Mouse (Mus musculus): ENCODE data around the gene Ppp3r1. TPM values are rescaled to one million over a fixed set of nuclear protein-coding genes. Genes with fewer than 3 reads are reported as not detected.
A peak's percentile ranks its signal among the peaks of the same experiment; 100 is the strongest.

Gene Ppp3r1
- total and polyA plus RNA-seq, 3 experiments: 31.8 to 128 (median 116) TPM

- peaks cover 2 to 46% of the 10 kb centered on the region in 2 experiments for H3K36me3 ChIP-seq (replicated peaks in 1 of 2; ENCODE audit: control insufficient read depth in 1 of 2, insufficient read depth in 1 of 2, low read length in 1 of 2)
- no peak overlapping the region for H3K4me2 ChIP-seq (ENCODE audit: insufficient read depth, low read depth, poor library complexity, severe bottlenecking)
- no peak overlapping the region for H3K27ac ChIP-seq (ENCODE audit: insufficient read depth, low read depth)
- H3K9ac ChIP-seq (ENCODE audit: insufficient read depth, low read depth): no peak overlapping the region
- dilution Hi-C loops (cut with MboI; ENCODE audit: extremely low pct_ligation_motif_present, extremely low pct_unique_long_range_greater_than_20kb, low sequenced_read_pairs): no loop called here
- in situ Hi-C loops (cut with MboI; ENCODE audit: low pct_ligation_motif_present, low pct_unique_long_range_greater_than_20kb, low sequenced_read_pairs): no loop called here
- H3K9me3 ChIP-seq (replicated peaks; ENCODE audit: low read length): no peaks in the 10 kb centered on the region
- H3K27me3 ChIP-seq (replicated peaks): no peaks in the 10 kb centered on the region
- DNase-seq (ENCODE audit: extremely low read depth): no peak
- H3K79me2 ChIP-seq (replicated peaks; ENCODE audit: control insufficient read depth, extremely low read depth, insufficient read depth, poor library complexity, severe bottlenecking): peaks cover 14% of the 10 kb centered on the region
- no peak overlapping the region for H3K4me3 ChIP-seq (replicated peaks in 1 of 3; ENCODE audit: low read depth in 2 of 3, low read length in 2 of 3, poor library complexity in 1 of 3)
- TF ChIP-seq NRF1 (IDR thresholded peaks at IDR 0.05; ENCODE audit: low read depth, low read length): no peak
- no peak for TF ChIP-seq USF2 (conservative IDR thresholded peaks at IDR 0.05; ENCODE audit: low read depth, low read length)
- no peak for TF ChIP-seq RCOR1 (conservative IDR thresholded peaks at IDR 0.05; ENCODE audit: low read depth, low read length)
- no peak for TF ChIP-seq ZC3H11A (IDR thresholded peaks at IDR 0.05; ENCODE audit: low read depth, low read length)
- no peak for TF ChIP-seq ZKSCAN1 (IDR thresholded peaks at IDR 0.05; ENCODE audit: borderline replicate concordance, low read depth, low read length)
- no peak for TF ChIP-seq UBTF (IDR thresholded peaks at IDR 0.05; ENCODE audit: low read depth, low read length)
- peaks cover 4 to 85% of the 10 kb centered on the region in 2 experiments; a peak in 3 of 4 replicates for H3K4me1 ChIP-seq (ENCODE audit: control insufficient read depth in 1 of 2, insufficient read depth in 2 of 2)
Observed at GRCm38 (mm10) chr11:17188786-17189185, 29.7 kb downstream of the Ppp3r1 start.

DNA sequence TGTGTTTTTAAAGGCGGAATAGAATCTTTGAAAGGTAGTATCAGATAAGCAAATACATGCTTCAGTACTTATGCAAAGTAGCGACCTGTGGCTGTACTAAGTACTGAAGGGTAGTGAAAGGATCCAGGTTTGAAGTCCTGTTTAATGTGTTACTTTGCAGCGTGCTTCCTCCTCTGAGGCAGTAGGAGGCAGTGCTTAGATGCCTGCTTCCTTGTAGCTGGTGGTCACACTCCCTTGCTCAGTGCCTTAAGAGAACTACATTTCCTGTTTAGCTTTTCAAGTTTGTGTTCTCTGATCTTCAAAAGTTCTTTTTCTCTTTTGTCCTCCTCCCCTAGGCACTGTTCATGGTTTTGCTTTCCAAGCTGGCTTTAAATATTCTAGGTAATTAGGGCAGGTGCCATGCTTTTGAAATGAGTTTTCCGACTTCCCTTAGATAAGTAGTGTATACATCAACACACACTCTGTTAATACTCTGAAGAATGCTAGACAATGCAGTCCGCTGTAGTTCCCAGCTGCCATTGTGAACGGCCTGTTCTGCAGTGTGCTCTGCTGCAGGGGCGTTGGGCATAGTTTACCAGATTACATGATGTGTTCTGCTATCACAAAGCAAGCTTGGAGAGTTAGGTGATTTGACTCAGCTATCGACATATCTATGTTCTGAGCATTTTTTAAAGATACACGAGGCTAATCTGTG is 33.2 kb downstream of the Ppp3r1 start:
- DNase-seq (ENCODE audit: extremely low read depth): peak; percentile 69

DNA sequence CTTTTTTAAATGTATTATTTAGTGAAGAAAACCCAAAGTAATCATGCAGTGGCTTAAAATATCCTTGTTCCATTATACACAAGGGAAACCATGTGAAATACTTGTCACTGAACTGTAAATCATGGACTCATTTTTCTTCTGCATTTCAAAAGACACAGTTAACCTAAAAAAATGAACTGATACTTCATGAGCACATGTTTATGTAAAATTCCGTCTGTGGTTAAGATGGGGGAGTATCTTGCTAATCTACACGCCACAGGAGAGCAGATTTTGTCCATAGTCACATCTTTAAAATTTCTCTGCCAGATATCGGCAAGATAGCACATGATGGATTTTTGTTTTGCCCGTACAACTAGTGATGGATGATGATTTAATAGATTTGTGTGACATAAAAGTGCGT is 40.1 kb downstream of the Ppp3r1 start:
- no peaks in the 10 kb centered on the region for H3K27me3 ChIP-seq (replicated peaks)
- in situ Hi-C loops (cut with MboI; ENCODE audit: low pct_ligation_motif_present, low pct_unique_long_range_greater_than_20kb, low sequenced_read_pairs): no loop called here
- no peaks in the 10 kb centered on the region for H3K9me3 ChIP-seq (replicated peaks; ENCODE audit: low read length)
- H3K9ac ChIP-seq (ENCODE audit: insufficient read depth, low read depth): no peak overlapping the region
- H3K4me2 ChIP-seq (ENCODE audit: insufficient read depth, low read depth, poor library complexity, severe bottlenecking): no peak overlapping the region
- no peak for TF ChIP-seq USF1 (IDR thresholded peaks at IDR 0.05; ENCODE audit: low read depth, low read length)
- TF ChIP-seq JUN (IDR thresholded peaks at IDR 0.05; ENCODE audit: insufficient read depth, low read depth, low read length): 0 out of 2 replicates have a peak, but pooled peaks have one; percentile 7
- peak; percentile 56 for TF ChIP-seq ETS1 (conservative IDR thresholded peaks at IDR 0.05; ENCODE audit: low read depth, low read length)
- TF ChIP-seq MEF2A (IDR thresholded peaks at IDR 0.05; ENCODE audit: borderline replicate concordance, low read depth, low read length): no peak
- no peak; the same call in 1 of the 2 replicates for TF ChIP-seq EP300 (IDR thresholded peaks at IDR 0.05; ENCODE audit: low read length)
- peak; percentile 81 for TF ChIP-seq MYC (IDR thresholded peaks at IDR 0.05; ENCODE audit: low read depth, low read length)
- TF ChIP-seq E2F4 (IDR thresholded peaks at IDR 0.05; ENCODE audit: insufficient replicate concordance, low read depth, low read length): no peak
- no peak for TF ChIP-seq NELFE (IDR thresholded peaks at IDR 0.05; ENCODE audit: low read depth, low read length)
- peak; percentile 59; the same call in 1 of the 2 replicates for TF ChIP-seq POLR2AphosphoS2 (IDR thresholded peaks at IDR 0.05; ENCODE audit: low read depth, low read length)
- peak; percentile 46; the same call in 1 of the 2 replicates for TF ChIP-seq JUND (conservative IDR thresholded peaks at IDR 0.05; ENCODE audit: low read depth, low read length)
- TF ChIP-seq BHLHE40 (IDR thresholded peaks at IDR 0.05; ENCODE audit: low read depth, low read length): peak; percentile 90
- no peaks in the 10 kb centered on the region for H3K79me2 ChIP-seq (replicated peaks; ENCODE audit: control insufficient read depth, extremely low read depth, insufficient read depth, poor library complexity, severe bottlenecking)
- no peak overlapping the region for H3K27ac ChIP-seq (ENCODE audit: insufficient read depth, low read depth)
- DNase-seq (ENCODE audit: extremely low read depth): peak; percentile 50
- H3K36me3 ChIP-seq (replicated peaks in 1 of 2; ENCODE audit: control insufficient read depth in 1 of 2, insufficient read depth in 1 of 2, low read length in 1 of 2): peaks cover 52 to 94% of the 10 kb centered on the region in 2 experiments
- dilution Hi-C loops (cut with MboI; ENCODE audit: extremely low pct_ligation_motif_present, extremely low pct_unique_long_range_greater_than_20kb, low sequenced_read_pairs): no loop called here
- H3K4me3 ChIP-seq (replicated peaks in 1 of 3; ENCODE audit: low read depth in 2 of 3, low read length in 2 of 3, poor library complexity in 1 of 3): no peak overlapping the region
- peaks cover 0 to 27% of the 10 kb centered on the region in 2 experiments; a peak in 2 of 4 replicates for H3K4me1 ChIP-seq (ENCODE audit: control insufficient read depth in 1 of 2, insufficient read depth in 2 of 2)

More for the DNA sequence above, 33.2 kb downstream of the Ppp3r1 start:
- in situ Hi-C loops (cut with MboI; ENCODE audit: low pct_ligation_motif_present, low pct_unique_long_range_greater_than_20kb, low sequenced_read_pairs) (no loop called here), dilution Hi-C loops (cut with MboI; ENCODE audit: extremely low pct_ligation_motif_present, extremely low pct_unique_long_range_greater_than_20kb, low sequenced_read_pairs) (no loop called here)
- no peak overlapping the region for H3K9ac ChIP-seq (ENCODE audit: insufficient read depth, low read depth)
- peaks cover 3 to 55% of the 10 kb centered on the region in 2 experiments; a peak in 3 of 4 replicates for H3K4me1 ChIP-seq (ENCODE audit: control insufficient read depth in 1 of 2, insufficient read depth in 2 of 2)
- no peaks in the 10 kb centered on the region for H3K27me3 ChIP-seq (replicated peaks)
- no peak for TF ChIP-seq SIN3A (IDR thresholded peaks at IDR 0.05; ENCODE audit: low read length)
- TF ChIP-seq ELF1 (IDR thresholded peaks at IDR 0.05; ENCODE audit: low read depth, low read length): peak; percentile 49; the same call in 1 of the 2 replicates
- H3K4me2 ChIP-seq (ENCODE audit: insufficient read depth, low read depth, poor library complexity, severe bottlenecking): no peak overlapping the region
- peaks cover 14% of the 10 kb centered on the region for H3K79me2 ChIP-seq (replicated peaks; ENCODE audit: control insufficient read depth, extremely low read depth, insufficient read depth, poor library complexity, severe bottlenecking)
- H3K36me3 ChIP-seq (replicated peaks in 1 of 2; ENCODE audit: control insufficient read depth in 1 of 2, insufficient read depth in 1 of 2, low read length in 1 of 2): peaks cover 26 to 63% of the 10 kb centered on the region in 2 experiments
- H3K4me3 ChIP-seq (replicated peaks in 1 of 3; ENCODE audit: low read depth in 2 of 3, low read length in 2 of 3, poor library complexity in 1 of 3): no peak overlapping the region
- no peak overlapping the region for H3K27ac ChIP-seq (ENCODE audit: insufficient read depth, low read depth)
- no peaks in the 10 kb centered on the region for H3K9me3 ChIP-seq (replicated peaks; ENCODE audit: low read length)
